Mouse (Mus musculus): ENCODE results near the gene Plekhg1.
A peak's percentile ranks its signal among the peaks of the same experiment; 100 is the strongest.

The Plekhg1 gene

GRCm38 (mm10) chr10:3943492-3944395, 203.6 kb downstream of the Plekhg1 start:
- peak; percentile 63 to 91 for DNase-seq (ENCODE audit: inconsistent age in 2 of 2, low spot score in 1 of 2)

- DNase-seq (ENCODE audit: inconsistent age in 2 of 2, low spot score in 1 of 2): no peak
Measured at GRCm38 (mm10) chr10:3946871-3947270, 206.7 kb downstream of the Plekhg1 start.

- no peak for DNase-seq (ENCODE audit: inconsistent age in 2 of 2, low spot score in 1 of 2)
Measured at GRCm38 (mm10) chr10:3947346-3947745, 207.2 kb downstream of the Plekhg1 start.

- DNase-seq (ENCODE audit: inconsistent age in 2 of 2, low spot score in 1 of 2): no peak
Measured at GRCm38 (mm10) chr10:3949306-3949705, 209.1 kb downstream of the Plekhg1 start.

GRCm38 (mm10) chr10:3956471-3956870, 216.3 kb downstream of the Plekhg1 start:
- no peak for DNase-seq (ENCODE audit: inconsistent age in 2 of 2, low spot score in 1 of 2)

GRCm38 (mm10) chr10:3958591-3958990, 218.4 kb downstream of the Plekhg1 start:
- DNase-seq (ENCODE audit: inconsistent age in 2 of 2, low spot score in 1 of 2): no peak

GRCm38 (mm10) chr10:3969026-3969425, 228.9 kb downstream of the Plekhg1 start:
- DNase-seq (ENCODE audit: inconsistent age in 2 of 2, low spot score in 1 of 2): no peak

GRCm38 (mm10) chr10:3972237-3972636, 232.1 kb downstream of the Plekhg1 start:
- no peak for DNase-seq (ENCODE audit: inconsistent age in 2 of 2, low spot score in 1 of 2)

- DNase-seq (ENCODE audit: inconsistent age in 2 of 2, low spot score in 1 of 2): peak; percentile 89 to 95
Measured at GRCm38 (mm10) chr10:3972981-3973588, 232.9 kb downstream of the Plekhg1 start, which contains the start of gene Mthfd1l. TSS of gene Mthfd1l (plus strand) at chr10:3973118.

GRCm38 (mm10) chr10:3973589-3974070, 233.5 kb downstream of the Plekhg1 start:
- peak; percentile 92 to 97 for DNase-seq (ENCODE audit: inconsistent age in 2 of 2, low spot score in 1 of 2)

GRCm38 (mm10) chr10:3974380-3974779, 234.2 kb downstream of the Plekhg1 start:
- DNase-seq (ENCODE audit: inconsistent age in 2 of 2, low spot score in 1 of 2): no peak

- DNase-seq (ENCODE audit: inconsistent age in 2 of 2, low spot score in 1 of 2): no peak
Measured at GRCm38 (mm10) chr10:3975898-3976622, 235.9 kb downstream of the Plekhg1 start.

- no peak for DNase-seq (ENCODE audit: inconsistent age in 2 of 2, low spot score in 1 of 2)
Measured at GRCm38 (mm10) chr10:3976623-3977010, 236.5 kb downstream of the Plekhg1 start.

GRCm38 (mm10) chr10:3978326-3978725, 238.2 kb downstream of the Plekhg1 start:
- peak in 1 of 2 experiments; percentile 43 for DNase-seq (ENCODE audit: inconsistent age in 2 of 2, low spot score in 1 of 2)

GRCm38 (mm10) chr10:3978792-3979488, 238.8 kb downstream of the Plekhg1 start:
- DNase-seq (ENCODE audit: inconsistent age in 2 of 2, low spot score in 1 of 2): peak in 1 of 2 experiments; percentile 44

GRCm38 (mm10) chr10:3980231-3980630, 240.1 kb downstream of the Plekhg1 start:
- DNase-seq (ENCODE audit: inconsistent age in 2 of 2, low spot score in 1 of 2): no peak

- DNase-seq (ENCODE audit: inconsistent age in 2 of 2, low spot score in 1 of 2): no peak
Measured at GRCm38 (mm10) chr10:3990295-3990883, 250.2 kb downstream of the Plekhg1 start.

GRCm38 (mm10) chr10:3993365-3994102, 253.4 kb downstream of the Plekhg1 start:
- DNase-seq (ENCODE audit: inconsistent age in 2 of 2, low spot score in 1 of 2): no peak

- no peak for DNase-seq (ENCODE audit: inconsistent age in 2 of 2, low spot score in 1 of 2)
Measured at GRCm38 (mm10) chr10:3995277-3995676, 255.1 kb downstream of the Plekhg1 start.

Data from adrenal gland, adult (tissue).